Mouse (Mus musculus) macrophage (primary cell): ENCODE measurements at regions not wholly inside any gene's neighbourhood (a gene's known extent, or its start where the extent isn't known, plus 50 kb on each side); places are given as distances from the start of the nearest gene placed in this dataset.

Experiments
- H3K27ac ChIP-seq: fragments of 350-480 bp; formaldehyde crosslinking; 2 replicates; pipeline ENCODE4 v1.9.0; 2021
- H3K36me3 ChIP-seq: fragments of 350-480 bp; formaldehyde crosslinking; 2 replicates; pipeline ENCODE4 v1.9.0; 2021; ENCODE audit errors: inconsistent target
- H3K4me3 ChIP-seq: fragments of 350-480 bp; formaldehyde crosslinking; 2 replicates; pipeline ENCODE4 v1.9.0; 2021; ENCODE audit errors: inconsistent target
- H3K79me2 ChIP-seq: fragments of 350-480 bp; formaldehyde crosslinking; 2 replicates; pipeline ENCODE4 v1.9.0; 2021; ENCODE audit errors: inconsistent target
- WGBS: methylation state at CpG from one replicate; pipeline ENCODE4 v1.1.7; 2026; ENCODE audit warnings: inconsistent platforms; ENCODE audit not compliant: missing documents; 5-methylcytosine and 5-hydroxymethylcytosine counted together

- no peaks in the 10 kb centered on the region for H3K36me3 ChIP-seq
- H3K27ac ChIP-seq, result no peak overlapping the region
- H3K4me3 ChIP-seq, result no peak overlapping the region
- no peaks in the 10 kb centered on the region for H3K79me2 ChIP-seq
- 93% methylated on average over 2 of the region's 2 CpGs for WGBS
Measured at GRCm38 (mm10) chr14:120845172-120845571, 65.9 kb upstream of the Ipo5 start.

DNA sequence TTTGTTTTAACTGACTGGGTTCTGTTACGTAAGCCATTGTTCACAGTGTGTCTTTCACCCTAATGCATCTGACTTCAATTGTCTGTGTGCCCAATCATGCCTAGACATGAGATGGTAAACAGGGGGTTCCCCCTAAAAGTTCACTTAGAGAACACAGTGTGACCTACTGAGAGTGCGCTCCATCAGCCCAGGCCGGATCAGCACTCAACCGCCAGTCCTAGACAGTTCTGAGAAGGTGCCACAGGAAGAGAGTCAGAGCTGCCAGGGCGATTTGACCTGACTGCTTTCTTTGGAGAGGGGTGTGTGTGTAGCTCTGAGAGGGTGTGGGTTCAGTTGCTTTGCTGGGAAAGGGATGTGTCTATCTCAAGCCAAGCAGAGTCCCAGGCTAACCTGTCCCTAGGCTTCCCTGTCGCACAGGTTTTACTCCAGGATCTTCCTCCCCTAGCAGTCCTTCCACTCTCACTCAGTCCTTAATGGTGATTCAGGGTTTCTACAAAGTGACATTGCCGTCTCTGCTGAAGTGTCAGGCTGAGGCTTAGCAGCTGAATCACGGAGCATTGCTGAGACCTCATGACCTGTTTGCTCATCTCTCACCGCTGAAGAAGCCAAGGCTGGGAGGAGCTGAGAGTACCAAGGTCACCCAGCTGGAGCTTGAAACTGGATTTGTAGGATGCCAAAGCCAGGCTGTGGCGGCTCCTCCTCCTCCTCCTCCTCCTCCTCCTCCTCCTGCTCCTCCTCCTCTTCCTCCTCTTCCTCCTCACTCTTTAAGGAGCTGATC, 64.8 kb upstream of the Ipo5 start:
- Histone ChIP-seq H3K79me2 (no peaks in the 10 kb centered on the region), H3K27ac (no peak overlapping the region), H3K4me3 (no peak overlapping the region), H3K36me3 (no peaks in the 10 kb centered on the region)
- 84% methylated on average over 9 of the region's 10 CpGs for WGBS

DNA sequence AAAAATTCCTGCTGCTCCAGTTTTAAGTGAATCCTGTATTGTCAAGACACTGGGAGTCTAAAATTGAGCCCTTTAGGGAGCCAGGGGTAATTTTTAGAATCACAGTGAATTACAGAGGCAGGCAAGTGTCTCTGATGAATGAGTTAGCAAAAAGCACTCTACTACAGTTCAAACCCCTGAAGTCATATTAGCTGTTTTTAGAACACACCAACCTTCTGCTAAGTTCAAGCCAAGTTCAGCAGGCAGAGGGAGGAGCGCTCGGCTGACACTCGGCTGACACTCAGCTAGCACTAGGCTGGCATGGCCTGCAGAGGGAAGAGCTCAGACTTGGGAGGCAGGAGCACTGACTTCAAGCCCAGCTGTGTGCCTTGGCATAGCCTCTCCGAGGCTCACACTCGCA, 64.0 kb upstream of the Ipo5 start:
- Histone ChIP-seq H3K79me2 (no peaks in the 10 kb centered on the region), H3K27ac (no peak overlapping the region), H3K36me3 (no peaks in the 10 kb centered on the region), H3K4me3 (no peak overlapping the region)
- 81% methylated on average over 5 of the region's 5 CpGs for WGBS

GRCm38 (mm10) chr14:120848083-120848951, 62.7 kb upstream of the Ipo5 start:
- no peaks in the 10 kb centered on the region for H3K36me3 ChIP-seq
- H3K79me2 ChIP-seq, result no peaks in the 10 kb centered on the region
- H3K27ac ChIP-seq, result no peak overlapping the region
- no peak overlapping the region for H3K4me3 ChIP-seq
- 78% methylated on average over 11 of the region's 11 CpGs for WGBS

- Histone ChIP-seq H3K79me2 (no peaks in the 10 kb centered on the region), H3K4me3 (no peak overlapping the region), H3K36me3 (no peaks in the 10 kb centered on the region), H3K27ac (no peak overlapping the region)
- 96% methylated on average over 10 of the region's 10 CpGs for WGBS
Measured at GRCm38 (mm10) chr14:120849159-120849558, 61.9 kb upstream of the Ipo5 start.

DNA sequence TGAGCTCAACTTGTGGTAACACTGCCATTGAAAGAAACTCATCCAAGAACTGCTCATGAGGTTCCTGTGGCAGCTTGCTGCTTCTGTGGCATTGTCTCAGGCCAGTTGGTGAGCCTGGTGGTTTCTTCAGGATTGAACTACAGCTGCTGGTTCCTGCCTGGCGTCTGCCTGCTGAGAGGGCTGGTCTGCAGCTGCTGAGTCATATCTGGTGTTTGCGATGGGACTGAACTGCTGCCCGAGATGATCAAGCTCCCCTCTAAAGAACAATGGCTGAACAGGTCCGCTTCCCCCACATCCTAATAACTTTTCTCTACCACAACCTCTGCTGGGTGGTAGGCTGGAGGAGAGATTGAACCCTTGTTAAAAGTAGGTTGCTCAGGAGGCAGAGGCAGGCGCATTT, 57.4 kb upstream of the Ipo5 start:
- H3K27ac ChIP-seq, result no peak overlapping the region
- no peaks in the 10 kb centered on the region for H3K79me2 ChIP-seq
- 84% methylated on average over 5 of the region's 5 CpGs for WGBS
- H3K4me3 ChIP-seq, result no peak overlapping the region
- H3K36me3 ChIP-seq, result no peaks in the 10 kb centered on the region

- no peak overlapping the region for H3K27ac ChIP-seq
- 95% methylated on average over 7 of the region's 7 CpGs for whole genome bisulfite sequencing
Measured at GRCm38 (mm10) chr14:120854559-120854958, 56.5 kb upstream of the Ipo5 start.

DNA sequence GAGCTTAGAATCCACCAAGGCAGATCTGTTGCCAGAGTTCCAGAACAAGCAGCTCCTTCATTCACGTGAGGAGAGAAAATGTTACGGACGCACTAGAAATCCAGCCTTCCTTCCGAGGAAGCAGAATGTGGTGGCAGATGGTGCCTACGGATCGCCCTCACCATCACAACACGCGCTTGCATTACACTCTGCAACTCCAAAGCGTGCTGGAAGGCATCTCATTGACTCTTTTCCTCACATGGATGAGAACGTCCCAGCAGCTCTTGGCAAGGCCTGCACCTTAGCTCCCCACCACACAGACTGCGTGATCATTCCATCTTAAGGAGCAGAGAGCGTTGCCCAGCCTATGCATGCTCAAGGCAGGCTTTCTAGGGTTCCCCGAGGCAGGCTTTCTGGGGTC, 55.8 kb upstream of the Ipo5 start:
- Histone ChIP-seq H3K79me2 (no peaks in the 10 kb centered on the region), H3K27ac (no peak overlapping the region), H3K36me3 (no peaks in the 10 kb centered on the region), H3K4me3 (no peak overlapping the region)
- 93% methylated on average over 13 of the region's 13 CpGs for WGBS

More at GRCm38 (mm10) chr14:120854559-120854958, 56.5 kb upstream of the Ipo5 start:
- no peak overlapping the region for H3K4me3 ChIP-seq
- H3K79me2 ChIP-seq, result no peaks in the 10 kb centered on the region
- H3K36me3 ChIP-seq, result no peaks in the 10 kb centered on the region
